Mouse (Mus musculus): ENCODE measurements around the gene Scamp3. TPM values are rescaled to one million over a fixed set of nuclear protein-coding genes. Genes with fewer than 3 reads are reported as not detected.

Gene Scamp3
- polyA plus RNA-seq, 1 experiment: 54.2 TPM

DNA sequence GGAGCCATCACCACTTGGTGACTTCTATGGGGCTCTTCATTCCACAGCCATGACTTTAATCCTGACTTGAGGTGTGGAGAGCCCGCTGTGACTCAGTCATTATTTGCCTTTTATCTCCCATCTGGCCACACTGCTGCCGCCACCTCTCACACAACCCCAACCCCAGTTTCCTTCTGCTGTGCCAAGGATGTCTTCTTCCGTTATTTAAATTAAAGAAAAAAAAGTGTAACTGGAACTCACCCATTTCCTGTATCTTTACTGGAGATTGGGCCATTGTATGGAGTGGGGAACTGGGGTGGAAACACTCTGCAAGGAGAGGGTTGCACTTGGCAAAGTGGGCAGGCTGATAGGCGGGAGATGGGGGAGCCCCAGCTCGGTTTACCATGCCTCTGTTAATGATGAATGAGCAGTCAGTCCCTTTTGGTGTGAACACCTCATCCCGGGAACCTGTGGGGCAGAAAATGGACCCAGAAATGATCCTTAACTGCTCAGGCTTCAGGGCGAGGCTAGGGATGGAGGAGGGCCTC is 5.3 kb downstream of the Scamp3 start:
- H3K27ac ChIP-seq (ENCODE audit: control insufficient read depth, insufficient read depth, low read depth, low read length, poor library complexity): 0 out of 2 replicates have a peak overlapping the region, but pooled peaks have one; percentile 30
- 12% methylated on average over 7 of the region's 7 CpGs for whole genome bisulfite sequencing
- H3K4me3 ChIP-seq (replicated peaks; ENCODE audit: control insufficient read depth, low read depth, low read length): peak overlapping the region; percentile 75
- peaks cover 5% of the 10 kb centered on the region for H3K4me1 ChIP-seq (ENCODE audit: control insufficient read depth, insufficient read depth, low read length)
- TF ChIP-seq POLR2A (IDR thresholded peaks at IDR 0.05; ENCODE audit: borderline replicate concordance, control insufficient read depth, low read depth, low read length): no peak

GRCm38 (mm10) chr3:89183058-89183958 is 6.0 kb downstream of the Scamp3 start, which contains the start of gene Fam189b:
TSS of gene Fam189b (plus strand) at chr3:89183143.
- Histone ChIP-seq H3K27ac (ENCODE audit: control insufficient read depth, insufficient read depth, low read depth, low read length, poor library complexity) (peak within 1 kb of the TSS; percentile 55), H3K4me3 (replicated peaks; ENCODE audit: control insufficient read depth, low read depth, low read length) (peak within 1 kb of the TSS; percentile 75), H3K4me1 (ENCODE audit: control insufficient read depth, insufficient read depth, low read length) (peaks cover 4% of the 10 kb centered on the region)
- 9% methylated on average over 39 of the region's 39 CpGs for WGBS
- TF ChIP-seq POLR2A (IDR thresholded peaks at IDR 0.05; ENCODE audit: borderline replicate concordance, control insufficient read depth, low read depth, low read length) (0 out of 2 replicates have a peak, but pooled peaks have one; percentile 63), CTCF (IDR thresholded peaks at IDR 0.05; ENCODE audit: control insufficient read depth, insufficient read depth, low read length) (no peak)

GRCm38 (mm10) chr3:89183959-89184315 is 6.7 kb downstream of the Scamp3 start:
- Histone ChIP-seq H3K27ac (ENCODE audit: control insufficient read depth, insufficient read depth, low read depth, low read length, poor library complexity) (no peak overlapping the region), H3K4me1 (ENCODE audit: control insufficient read depth, insufficient read depth, low read length) (peaks cover 4% of the 10 kb centered on the region), H3K4me3 (replicated peaks; ENCODE audit: control insufficient read depth, low read depth, low read length) (no peak overlapping the region)
- TF ChIP-seq POLR2A (IDR thresholded peaks at IDR 0.05; ENCODE audit: borderline replicate concordance, control insufficient read depth, low read depth, low read length): no peak
- TF ChIP-seq CTCF (IDR thresholded peaks at IDR 0.05; ENCODE audit: control insufficient read depth, insufficient read depth, low read length): no peak
- WGBS: 70% methylated on average over 6 of the region's 6 CpGs

GRCm38 (mm10) chr3:89187197-89187596 is 9.9 kb downstream of the Scamp3 start:
- Histone ChIP-seq H3K27ac (ENCODE audit: control insufficient read depth, insufficient read depth, low read depth, low read length, poor library complexity) (peak overlapping the region; percentile 53), H3K4me3 (replicated peaks; ENCODE audit: control insufficient read depth, low read depth, low read length) (peak overlapping the region; percentile 46), H3K4me1 (ENCODE audit: control insufficient read depth, insufficient read depth, low read length) (peaks cover 4% of the 10 kb centered on the region)
- no peak for TF ChIP-seq POLR2A (IDR thresholded peaks at IDR 0.05; ENCODE audit: borderline replicate concordance, control insufficient read depth, low read depth, low read length)
- no peak for TF ChIP-seq CTCF (IDR thresholded peaks at IDR 0.05; ENCODE audit: control insufficient read depth, insufficient read depth, low read length)
- 71% methylated on average over 23 of the region's 23 CpGs for WGBS

DNA sequence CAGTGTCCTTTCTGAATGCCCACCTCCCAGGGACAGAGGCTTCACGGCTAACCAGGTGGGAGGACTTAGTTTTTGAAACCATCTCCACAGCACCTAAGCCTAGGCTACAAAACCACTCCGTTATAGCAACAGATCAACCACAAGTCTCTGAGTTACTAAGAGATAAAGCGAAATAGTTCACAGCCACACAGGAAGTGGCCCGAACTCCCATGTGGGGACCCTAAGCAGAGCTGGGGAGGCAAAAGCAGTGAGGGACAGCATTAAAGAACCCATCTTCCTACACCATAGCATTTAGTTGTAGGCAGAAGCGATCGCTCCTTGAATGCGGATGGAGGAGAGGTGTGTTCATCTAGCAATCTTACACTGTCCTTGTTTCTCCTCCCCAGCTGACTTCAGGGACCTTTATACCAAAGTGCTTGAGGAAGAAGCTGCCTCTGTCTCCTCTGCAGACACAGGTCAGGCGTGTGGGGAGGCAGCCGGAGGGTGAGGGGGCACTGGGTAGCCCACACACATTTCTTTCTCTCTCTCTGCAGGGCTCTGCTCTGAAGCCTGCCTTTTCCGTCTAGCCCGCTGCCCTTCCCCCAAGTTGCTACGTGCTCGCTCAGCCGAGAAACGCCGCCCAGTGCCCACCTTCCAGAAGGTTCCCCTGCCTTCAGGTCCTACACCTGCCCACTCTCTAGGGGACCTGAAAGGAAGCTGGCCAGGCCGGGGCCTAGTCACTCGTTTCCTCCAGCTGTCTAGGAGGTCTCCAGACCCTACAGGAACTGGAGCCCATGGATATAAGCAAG is 10.6 kb downstream of the Scamp3 start:
- TF ChIP-seq CTCF (IDR thresholded peaks at IDR 0.05; ENCODE audit: control insufficient read depth, insufficient read depth, low read length) (no peak), POLR2A (IDR thresholded peaks at IDR 0.05; ENCODE audit: borderline replicate concordance, control insufficient read depth, low read depth, low read length) (no peak; the same call in 1 of the 2 replicates)
- peak overlapping the region; percentile 53 for H3K27ac ChIP-seq (ENCODE audit: control insufficient read depth, insufficient read depth, low read depth, low read length, poor library complexity)
- peaks cover 2% of the 10 kb centered on the region for H3K4me1 ChIP-seq (ENCODE audit: control insufficient read depth, insufficient read depth, low read length)
- 62% methylated on average over 18 of the region's 18 CpGs for WGBS
- peak overlapping the region; percentile 46 for H3K4me3 ChIP-seq (replicated peaks; ENCODE audit: control insufficient read depth, low read depth, low read length)

DNA sequence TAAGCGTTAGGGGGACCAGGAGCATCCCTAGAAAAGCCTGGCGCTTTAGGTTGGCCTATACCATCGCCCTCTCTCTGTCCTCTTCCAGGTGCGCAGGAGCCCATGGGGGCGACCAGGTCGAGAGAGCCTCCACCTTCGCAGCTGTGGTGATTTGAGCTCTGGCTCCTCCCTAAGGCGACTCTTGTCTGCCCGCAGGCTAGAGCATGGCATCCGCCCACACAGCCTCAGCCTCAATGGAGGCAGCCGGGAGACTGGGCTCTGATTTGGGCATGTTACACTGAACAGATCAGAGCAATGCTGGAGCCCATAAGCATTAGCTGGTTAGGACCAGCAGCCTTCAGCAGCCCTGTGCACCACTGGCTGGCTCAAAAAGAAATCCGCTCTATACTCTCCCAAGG is 11.2 kb downstream of the Scamp3 start:
- Histone ChIP-seq H3K27ac (ENCODE audit: control insufficient read depth, insufficient read depth, low read depth, low read length, poor library complexity) (peak overlapping the region; percentile 33), H3K4me1 (ENCODE audit: control insufficient read depth, insufficient read depth, low read length) (peaks cover 2% of the 10 kb centered on the region), H3K4me3 (replicated peaks; ENCODE audit: control insufficient read depth, low read depth, low read length) (peak overlapping the region; percentile 2)
- 74% methylated on average over 12 of the region's 12 CpGs for WGBS
- TF ChIP-seq POLR2A (IDR thresholded peaks at IDR 0.05; ENCODE audit: borderline replicate concordance, control insufficient read depth, low read depth, low read length) (no peak), CTCF (IDR thresholded peaks at IDR 0.05; ENCODE audit: control insufficient read depth, insufficient read depth, low read length) (no peak)

DNA sequence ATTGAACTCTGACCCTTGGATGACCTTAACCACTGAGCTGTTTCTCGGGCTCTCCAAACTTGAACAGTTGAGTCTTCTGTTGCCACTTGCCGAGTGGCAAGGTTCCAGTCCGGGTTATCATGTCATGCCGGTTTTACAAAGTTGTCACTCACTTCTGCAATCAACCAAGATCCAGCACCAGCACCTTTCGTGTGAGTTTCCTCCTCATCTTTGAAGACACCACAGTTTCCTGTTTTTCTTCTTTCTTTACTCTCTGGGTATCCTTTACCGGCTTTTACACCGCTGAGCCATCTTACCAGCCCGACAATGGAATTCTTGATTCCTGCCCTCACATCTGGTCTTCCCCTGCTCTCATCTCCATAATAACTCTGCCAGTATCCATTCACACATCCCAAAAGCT is 13.2 kb downstream of the Scamp3 start:
- H3K4me3 ChIP-seq (replicated peaks; ENCODE audit: control insufficient read depth, low read depth, low read length): no peak overlapping the region
- TF ChIP-seq CTCF (IDR thresholded peaks at IDR 0.05; ENCODE audit: control insufficient read depth, insufficient read depth, low read length): no peak
- TF ChIP-seq POLR2A (IDR thresholded peaks at IDR 0.05; ENCODE audit: borderline replicate concordance, control insufficient read depth, low read depth, low read length): no peak
- 3% methylated on average over 8 of the region's 8 CpGs for WGBS
- peak overlapping the region; percentile 2; the same call in 1 of the 2 replicates for H3K27ac ChIP-seq (ENCODE audit: control insufficient read depth, insufficient read depth, low read depth, low read length, poor library complexity)
- peaks cover 2% of the 10 kb centered on the region; the same call in 1 of the 2 replicates for H3K4me1 ChIP-seq (ENCODE audit: control insufficient read depth, insufficient read depth, low read length)

- no peaks in the 10 kb centered on the region; the same call in 1 of the 2 replicates for H3K4me1 ChIP-seq (ENCODE audit: control insufficient read depth, insufficient read depth, low read length)
- WGBS: 24% methylated on average over 1 of the region's 1 CpGs
- H3K4me3 ChIP-seq (replicated peaks; ENCODE audit: control insufficient read depth, low read depth, low read length): no peak overlapping the region
- H3K27ac ChIP-seq (ENCODE audit: control insufficient read depth, insufficient read depth, low read depth, low read length, poor library complexity): no peak overlapping the region
- TF ChIP-seq CTCF (IDR thresholded peaks at IDR 0.05; ENCODE audit: control insufficient read depth, insufficient read depth, low read length) (no peak), POLR2A (IDR thresholded peaks at IDR 0.05; ENCODE audit: borderline replicate concordance, control insufficient read depth, low read depth, low read length) (no peak)
Measured at GRCm38 (mm10) chr3:89193351-89193750, 16.1 kb downstream of the Scamp3 start.
